Mouse (Mus musculus) urinary bladder, adult 2 months (tissue): ENCODE data around the gene 9030025P20Rik. TPM values are rescaled to one million over a fixed set of nuclear protein-coding genes. Genes with fewer than 3 reads are reported as not detected.
"Not testable (repeated sequence)": the region's sequence is repeated elsewhere in the genome, so short reads cannot be mapped to it uniquely, and the experiment has no call there.

Source experiments
- DNase-seq: peaks from one replicate; pipeline ENCODE4 v3.0.0; 2022; ENCODE audit warnings: low spot score
- polyA plus RNA-seq: library from polyadenylated mRNA; depleted of rRNA; stranded (reverse); fragments of >200 nt; gene quantifications from 2 replicates; pipeline ENCODE4 v1.2.3, GENCODE M21; 2012; rRNA removed

The 9030025P20Rik gene
- polyA plus RNA-seq: 16.5 and 23.8 TPM in 2 replicates

DNA sequence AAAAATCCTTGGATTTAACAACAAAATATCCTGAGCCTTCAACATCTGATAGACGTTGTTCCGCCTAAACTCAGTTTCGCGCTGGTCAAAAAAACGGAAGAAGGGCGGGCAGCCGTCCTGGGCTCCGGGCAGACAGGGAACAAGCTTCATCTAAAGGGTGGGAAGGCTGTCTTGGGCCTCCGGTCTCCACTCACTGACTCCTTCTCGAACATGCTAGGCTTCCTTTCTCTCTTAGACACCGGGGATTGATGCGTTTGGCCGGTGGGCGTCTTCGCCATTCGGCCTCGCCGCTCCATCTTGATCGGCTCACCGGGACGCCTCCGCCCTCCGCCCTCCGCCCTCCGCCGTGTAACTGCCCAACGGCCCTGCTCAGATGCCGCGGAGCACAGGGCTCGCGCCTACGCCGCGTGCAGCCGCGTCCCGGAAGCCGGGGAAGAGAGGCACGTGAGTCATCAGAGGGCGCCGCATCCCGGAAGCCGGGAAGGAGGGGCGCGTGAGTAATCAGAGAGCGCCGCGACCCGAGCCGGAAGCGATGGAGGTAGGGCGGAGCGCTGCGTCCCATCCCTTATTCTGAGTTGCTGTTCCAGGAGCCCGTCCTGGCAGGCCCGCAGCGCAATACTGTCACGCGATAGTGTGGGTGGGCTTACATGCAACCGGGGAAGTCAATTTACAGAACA, at the start of gene 9030025P20Rik, which contains the start of gene Gm3417:
9030025P20Rik (plus strand) TSS at position 107 of the 677 bp plus-strand sequence.
Gm3417 (minus strand) TSS at position 429 of the 677 bp plus-strand sequence.
- not testable (repeated sequence) for DNase-seq

DNA sequence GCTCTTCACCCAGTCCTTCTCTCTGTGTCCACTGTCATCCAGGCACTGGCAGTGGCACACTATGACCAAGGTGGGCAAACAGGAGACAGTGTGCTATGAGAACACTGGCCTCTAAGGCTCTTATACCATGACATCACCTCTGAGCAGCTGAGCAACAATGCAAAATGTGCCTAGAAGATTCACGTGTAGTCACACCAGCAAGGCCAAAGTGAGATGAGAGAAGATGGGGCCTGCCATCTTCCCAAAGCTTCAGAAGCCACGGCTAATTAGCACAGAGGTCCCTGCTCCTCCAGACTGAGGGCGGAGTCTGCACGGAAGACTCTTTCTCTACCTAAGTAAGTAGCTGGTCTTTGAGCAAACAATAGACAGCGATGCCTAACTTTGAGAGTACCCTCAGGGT, 49.6 kb upstream of the 9030025P20Rik start:
- DNase-seq: no peak

DNA sequence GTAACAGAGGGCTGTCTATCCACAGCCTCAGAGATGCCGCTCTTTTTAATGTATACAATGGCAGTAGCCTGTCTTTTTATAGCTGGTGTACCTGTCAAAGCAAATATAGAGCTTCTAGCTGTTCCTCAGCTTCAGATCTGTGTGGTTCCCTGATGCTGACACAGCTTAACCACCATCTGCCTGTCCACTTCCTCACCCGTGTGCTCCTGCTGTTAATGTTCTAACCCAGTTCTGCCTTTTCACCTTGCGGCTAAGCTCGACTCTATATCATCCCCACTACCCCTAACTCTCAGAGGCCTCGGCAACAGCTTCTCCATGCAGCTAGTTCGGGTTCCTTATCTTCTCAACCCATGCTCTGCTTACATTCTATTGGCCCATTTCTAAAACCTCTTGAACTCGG, 47.6 kb upstream of the 9030025P20Rik start:
- no peak for DNase-seq

DNA sequence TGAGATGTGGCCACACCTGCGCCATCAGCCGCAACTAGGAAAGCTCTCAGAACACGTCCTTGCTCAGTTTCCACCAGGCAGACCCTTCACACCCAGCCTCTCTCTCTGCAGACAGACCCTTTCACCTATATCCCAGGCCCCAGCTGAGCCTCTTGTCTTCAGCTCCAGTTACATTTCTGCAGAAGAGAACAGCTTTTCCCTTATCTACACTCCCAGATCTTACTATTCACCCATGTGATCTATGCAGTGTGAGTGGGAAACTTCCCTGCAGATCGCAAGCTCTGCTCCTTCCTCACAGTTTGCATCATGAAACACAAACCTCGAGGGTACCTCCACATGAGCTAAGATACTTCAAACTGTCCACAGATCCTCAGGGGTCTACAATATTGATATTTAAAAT, 46.8 kb upstream of the 9030025P20Rik start:
- DNase-seq: no peak

DNA sequence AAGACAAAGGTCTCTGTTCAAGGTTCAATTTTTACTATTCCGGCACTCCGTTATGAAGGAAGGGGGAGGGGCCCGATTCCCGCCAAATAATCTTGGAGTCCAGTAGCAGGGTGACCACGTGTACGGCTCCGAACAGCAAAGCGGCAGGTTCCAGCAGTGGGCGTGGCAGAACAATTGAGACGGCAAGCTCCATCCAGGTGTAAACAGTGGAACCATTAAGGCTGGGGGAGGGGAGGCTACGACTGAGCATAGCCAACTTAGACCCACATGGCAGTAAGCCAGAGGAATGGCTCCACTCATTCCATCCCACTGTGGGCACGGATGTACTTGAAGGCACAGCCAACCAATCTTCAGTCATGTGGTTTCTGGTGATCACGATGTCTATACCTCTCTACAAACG, 43.0 kb upstream of the 9030025P20Rik start:
- not testable (repeated sequence) for DNase-seq

DNA sequence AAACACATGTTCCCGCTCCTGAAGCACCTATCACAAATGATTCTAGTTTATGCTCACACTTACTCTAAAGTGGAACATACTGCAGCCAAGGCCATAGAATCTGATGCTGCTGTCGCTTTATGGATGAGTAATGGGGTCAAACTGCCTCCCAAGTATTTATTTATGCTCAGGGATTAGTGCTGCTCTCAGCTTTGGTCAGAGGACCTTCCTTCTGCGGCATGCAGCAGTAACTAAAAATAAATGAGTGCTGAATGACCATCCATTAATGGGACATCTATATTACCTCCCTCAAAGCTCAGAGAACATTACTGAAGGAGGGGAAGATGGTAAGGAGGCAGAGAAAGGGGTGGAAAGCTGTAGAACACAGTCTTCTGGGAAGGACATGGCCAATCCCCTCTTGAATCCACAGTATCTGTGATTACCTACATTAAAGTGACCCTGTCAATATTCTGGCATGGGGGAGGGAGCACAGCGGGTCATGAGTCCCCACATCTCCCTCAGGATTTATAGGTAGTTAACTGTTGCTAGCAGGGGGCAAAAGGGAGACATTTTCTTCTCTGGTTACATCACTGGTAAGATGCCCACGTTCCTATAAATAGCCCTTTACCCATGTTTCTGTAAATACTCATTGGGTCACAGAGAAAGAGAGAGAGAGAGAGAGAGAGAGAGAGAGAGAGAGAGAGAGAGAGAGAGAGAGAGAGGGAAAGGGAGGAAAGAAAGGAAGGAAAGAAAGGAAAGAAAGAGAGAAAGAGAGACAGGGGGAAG, 42.2 kb upstream of the 9030025P20Rik start:
- DNase-seq: no peak

DNA sequence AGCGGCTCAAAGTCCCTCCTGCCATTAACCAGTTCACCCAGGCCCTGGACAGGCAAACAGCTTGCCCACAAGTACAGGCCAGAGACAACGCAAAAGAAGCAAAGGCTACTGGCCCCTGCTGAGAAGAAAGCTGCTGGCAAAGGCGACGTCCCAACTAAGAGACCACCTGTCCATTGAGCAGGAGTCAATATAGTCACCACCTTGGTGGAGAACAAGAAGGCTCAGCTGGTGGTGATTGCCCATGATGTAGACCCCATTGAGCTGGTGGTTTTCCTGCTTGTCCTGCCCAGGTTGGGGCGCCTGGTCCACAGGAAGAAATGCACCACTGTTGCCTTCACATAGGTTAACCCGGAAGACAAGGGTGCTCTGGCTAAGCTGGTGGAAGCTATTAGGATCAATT, 36.1 kb upstream of the 9030025P20Rik start:
- DNase-seq: not testable (repeated sequence)

DNA sequence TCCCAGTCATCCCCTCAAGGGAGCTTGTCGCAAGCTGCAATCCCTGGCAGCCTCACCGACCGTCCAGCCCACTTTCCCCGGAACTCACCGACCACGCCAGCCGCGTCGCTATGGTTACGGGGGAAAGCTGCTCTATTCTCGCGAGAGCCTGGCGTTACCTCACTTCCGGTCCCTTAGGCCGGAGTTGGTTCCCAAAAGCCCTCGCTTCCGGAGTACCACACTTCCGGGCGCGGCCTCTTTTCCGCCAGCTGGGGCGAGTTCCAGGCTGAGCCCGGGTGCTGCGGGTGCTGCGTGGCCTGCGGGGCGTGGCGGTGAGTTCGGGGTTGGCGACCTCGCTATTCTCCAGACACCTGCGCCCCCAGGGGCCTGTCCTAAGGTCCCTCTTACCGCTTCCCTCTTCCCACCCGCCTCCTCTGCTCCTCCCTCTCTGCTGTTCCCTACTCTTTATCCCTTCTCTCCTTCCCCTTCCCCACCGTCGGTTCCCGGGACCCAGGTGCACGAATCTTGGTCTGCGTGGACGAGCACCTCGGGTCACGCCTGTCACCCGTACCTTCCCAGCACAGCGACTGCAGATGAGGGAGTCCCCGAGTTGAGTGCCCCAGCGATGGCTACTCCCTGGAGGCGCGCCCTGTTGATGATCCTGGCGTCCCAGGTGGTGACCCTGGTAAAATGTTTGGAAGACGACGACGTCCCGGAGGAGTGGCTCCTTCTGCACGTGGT, 35.1 kb upstream of the 9030025P20Rik start, which contains the start of the genes Wdr27 and 1600012H06Rik:
Wdr27 (minus strand) TSS at position 150 of the 720 bp plus-strand sequence.
1600012H06Rik (plus strand) TSS at position 176 of the 720 bp plus-strand sequence.
- DNase-seq: peak; percentile 97

DNA sequence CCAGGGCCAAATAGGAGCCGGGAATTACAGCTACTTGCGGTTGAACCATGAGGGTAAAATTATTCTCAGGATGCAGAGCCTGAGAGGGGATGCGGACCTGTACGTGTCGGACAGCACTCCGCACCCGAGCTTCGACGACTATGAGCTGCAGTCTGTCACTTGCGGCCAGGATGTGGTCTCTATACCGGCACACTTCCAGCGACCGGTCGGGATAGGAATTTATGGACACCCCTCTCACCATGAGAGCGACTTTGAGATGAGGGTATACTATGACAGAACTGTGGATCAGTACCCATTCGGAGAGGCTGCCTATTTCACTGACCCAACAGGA, 34.6 kb upstream of the 9030025P20Rik start:
- DNase-seq: no peak

DNA sequence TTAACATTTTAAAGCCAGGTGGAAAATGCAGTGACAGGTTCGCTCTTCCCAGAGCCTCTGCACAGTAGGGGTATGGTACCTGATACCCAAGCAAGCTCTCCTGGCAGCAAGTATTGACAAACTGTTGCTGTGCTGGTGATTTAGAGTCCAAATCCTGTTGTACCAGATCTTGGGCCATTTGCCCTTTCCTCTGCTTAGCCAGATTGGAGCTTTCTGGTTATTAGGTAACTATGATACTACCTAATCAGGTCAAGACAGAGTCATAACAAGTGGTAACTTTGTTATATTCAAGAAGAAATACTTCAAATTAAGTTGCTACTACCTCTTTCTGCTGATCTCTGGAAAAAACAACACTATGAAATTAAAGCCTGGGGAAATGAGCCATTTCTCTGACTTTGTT, 33.7 kb upstream of the 9030025P20Rik start:
- DNase-seq: no peak

DNA sequence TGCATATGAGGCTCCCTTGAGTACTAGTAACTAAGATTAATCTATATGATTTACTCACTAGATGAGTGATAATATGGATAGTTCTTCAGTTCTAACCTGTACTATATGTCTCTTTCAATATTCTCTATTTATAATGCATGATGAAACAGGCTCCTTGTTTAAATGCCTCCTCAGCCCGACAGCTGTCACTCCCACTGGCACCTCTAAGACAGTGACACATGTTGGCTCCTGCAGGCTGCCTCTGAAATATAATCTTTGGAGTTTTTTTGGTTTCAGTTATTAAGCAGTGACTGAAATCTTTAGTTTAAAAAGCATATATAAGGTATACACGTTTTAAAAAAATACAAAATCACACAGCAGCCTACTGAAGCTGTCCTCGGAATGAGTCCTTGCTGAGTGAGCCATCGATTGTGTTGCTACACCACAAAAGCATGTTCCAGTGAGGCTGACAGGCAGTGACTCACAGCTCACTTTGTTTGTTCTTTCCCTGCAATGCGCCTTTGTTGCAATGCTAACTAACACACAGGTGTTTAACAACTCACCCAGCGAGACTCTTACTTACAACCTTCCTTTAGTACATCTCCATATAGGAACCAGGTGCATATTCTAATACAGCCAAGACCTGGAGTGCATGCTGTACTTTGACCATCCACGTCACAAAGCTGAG, 29.0 kb upstream of the 9030025P20Rik start:
- DNase-seq: no peak

DNA sequence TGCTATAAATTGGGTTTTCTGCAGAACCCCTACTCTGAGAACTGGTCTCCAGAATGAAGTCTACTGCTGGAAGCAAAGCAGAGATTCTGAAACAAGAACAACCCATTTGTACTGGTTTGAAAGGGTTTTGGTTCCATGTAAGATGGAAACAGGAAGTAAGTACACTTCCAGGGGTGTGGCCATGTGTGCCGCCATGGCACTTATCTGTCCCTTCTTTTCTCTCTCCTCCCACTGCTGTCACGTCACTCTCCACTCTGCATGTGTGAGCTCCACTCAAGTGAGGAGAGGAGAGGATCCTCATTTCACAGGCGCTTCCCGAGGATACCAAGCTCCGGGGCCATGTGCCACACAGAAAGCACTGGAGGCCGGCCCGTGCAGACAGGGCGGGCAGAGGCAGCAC, 24.8 kb upstream of the 9030025P20Rik start:
- DNase-seq: no peak

DNA sequence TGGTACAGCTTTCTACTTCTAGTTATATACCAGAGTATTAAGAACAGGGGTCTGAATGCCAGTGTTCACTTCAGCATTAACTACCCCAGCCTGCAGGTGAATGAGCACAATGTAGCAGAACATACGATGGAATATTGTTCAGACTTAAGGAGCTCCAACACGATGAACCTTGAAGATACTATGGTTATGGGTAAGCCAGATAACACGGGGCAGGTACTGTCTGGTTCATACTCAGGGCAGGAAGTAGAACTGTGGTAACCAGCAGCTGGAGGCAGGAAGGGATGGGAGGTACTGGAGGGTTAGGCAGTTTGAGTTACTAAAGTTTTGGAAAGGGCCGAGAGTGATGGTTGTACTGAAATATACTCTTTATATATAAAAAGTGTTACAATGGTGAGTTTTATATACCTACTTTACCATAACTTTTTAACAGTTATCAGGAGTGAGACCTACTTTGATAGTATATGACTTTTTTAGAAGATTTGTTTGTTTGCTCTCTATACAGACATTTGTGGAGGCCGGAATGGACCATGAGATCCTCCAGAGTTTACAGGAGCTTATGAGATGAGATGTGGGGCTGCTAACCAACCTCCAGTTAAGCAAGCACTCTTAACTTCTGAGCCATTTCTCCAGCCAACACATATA, 19.5 kb upstream of the 9030025P20Rik start:
- no peak for DNase-seq

DNA sequence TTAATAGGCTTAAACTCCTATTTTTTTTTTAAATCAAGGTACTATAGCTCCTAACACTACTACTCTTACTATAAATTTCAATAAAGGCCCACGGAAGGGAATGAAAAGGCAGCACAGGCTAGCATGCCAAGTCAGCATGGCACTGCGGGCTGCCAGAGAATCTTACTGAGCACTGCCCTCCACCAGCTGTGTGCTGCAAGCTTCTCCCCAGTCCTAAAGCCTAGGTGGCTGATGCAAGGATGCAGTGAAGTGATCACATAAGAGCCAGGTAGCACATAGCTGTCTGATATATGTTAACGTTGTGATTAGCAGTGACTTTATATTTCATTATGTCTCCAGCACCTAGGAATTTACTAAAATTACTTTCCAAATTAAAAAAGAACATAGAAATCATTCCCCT, 18.3 kb upstream of the 9030025P20Rik start:
- no peak for DNase-seq

DNA sequence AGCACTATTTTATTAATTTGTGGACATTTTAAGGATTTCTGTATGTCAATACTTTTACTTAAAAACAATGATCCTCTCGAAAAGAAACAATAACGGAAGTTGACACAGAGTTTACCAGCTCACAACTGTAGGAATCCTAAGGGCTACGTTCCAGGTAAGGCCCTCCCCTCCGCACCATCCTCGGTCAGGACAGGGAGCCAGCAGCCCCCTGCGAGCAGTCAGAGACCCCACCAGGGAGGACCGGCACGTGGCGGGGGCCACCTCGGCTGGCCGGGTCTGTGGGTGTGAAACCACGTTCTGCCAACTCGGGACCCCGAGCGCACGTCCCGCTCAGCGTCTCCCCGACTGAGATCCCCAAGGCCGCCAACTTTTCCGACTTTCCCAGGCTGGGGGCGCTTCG, 17.7 kb upstream of the 9030025P20Rik start:
- peak; percentile 40 for DNase-seq

DNA sequence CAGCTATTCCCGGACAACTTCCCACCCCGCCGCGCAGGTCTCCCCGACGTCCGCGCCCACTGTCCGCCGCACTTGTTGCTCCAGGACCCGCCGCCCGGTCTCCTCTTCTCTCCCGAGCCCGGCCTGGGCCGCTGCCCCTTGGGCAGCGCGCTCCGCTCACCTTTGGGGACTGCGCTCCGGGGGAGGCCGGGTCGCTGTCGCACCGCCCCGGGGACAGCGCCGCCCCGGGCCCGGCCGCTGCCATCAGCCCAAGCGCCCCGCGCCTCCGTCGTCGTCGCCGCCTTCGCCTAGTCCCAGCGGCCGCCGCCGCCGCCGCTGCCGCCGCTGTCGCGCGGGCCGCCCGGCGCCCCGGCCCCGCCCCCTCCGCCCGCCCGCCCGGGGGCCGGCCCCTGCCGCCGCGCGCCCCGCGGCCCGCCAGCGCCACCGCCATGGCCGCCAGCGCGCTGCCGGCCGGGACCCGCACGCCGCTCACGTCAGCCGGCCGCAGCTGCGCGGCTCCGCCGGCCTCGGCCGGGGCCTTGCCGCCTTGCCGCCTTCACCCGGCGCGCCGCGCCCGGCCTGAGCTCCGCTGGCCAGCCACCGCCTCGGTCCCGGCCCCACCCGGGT, 17.2 kb upstream of the 9030025P20Rik start, which contains the start of gene Phf10:
Phf10 (minus strand) TSS at position 323 of the 606 bp plus-strand sequence.
- DNase-seq: peak; percentile 61

DNA sequence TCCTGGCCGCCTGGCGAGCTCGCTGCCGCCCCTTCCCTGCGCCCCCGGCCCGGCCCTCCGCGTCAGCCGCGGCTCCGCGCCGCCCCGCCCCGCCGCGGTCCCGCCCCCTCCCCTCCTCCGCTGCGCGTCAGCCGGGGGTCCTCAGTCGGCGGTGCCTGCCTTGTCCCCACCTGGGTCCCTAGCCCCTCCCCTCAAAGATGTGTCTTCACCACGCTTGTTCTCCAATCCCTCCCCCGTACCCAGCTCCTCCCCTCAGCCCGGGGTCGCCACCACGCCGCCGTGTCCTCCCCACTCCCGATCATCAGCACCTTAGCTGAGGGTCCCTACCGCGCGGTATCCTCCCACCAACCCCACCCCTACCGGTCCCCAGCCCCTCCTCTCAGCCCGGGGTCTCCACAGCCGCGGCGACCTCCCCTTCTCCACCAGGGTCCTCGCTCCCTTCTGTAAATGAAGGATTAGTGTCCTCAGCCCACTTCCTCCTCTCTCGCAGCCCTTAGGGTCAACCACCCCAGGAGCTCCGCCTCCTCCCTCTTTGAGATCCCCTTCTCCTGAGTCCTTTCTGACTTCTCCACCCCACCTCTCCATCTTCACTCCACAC, 16.6 kb upstream of the 9030025P20Rik start:
- DNase-seq: not testable (repeated sequence)

DNA sequence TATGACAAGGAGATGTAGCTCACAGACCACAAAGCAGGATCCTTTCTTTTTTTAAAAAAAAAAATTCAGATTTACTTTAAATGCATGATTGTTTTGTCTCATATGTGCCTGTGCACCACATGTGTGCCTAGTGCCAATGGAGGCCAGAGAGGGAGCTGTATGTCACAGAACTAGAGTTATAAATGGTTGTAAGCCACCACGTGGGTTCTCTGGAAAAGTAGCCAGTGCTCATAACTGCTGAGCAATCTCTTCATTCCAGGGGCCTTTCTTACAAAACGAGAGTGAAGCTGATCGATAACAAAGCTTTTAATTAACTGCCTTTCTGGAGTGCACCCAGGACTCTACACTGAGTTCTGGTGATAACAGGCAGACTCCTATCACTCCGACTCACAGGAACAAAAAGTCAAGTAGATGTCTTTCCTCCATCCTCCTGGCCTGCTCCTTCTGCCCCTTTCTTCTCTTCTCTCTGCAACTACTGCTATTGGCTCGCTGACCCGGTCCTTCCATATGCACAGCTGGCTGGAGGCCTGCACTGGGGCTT, 9.8 kb upstream of the 9030025P20Rik start:
- DNase-seq: not testable (repeated sequence)

DNA sequence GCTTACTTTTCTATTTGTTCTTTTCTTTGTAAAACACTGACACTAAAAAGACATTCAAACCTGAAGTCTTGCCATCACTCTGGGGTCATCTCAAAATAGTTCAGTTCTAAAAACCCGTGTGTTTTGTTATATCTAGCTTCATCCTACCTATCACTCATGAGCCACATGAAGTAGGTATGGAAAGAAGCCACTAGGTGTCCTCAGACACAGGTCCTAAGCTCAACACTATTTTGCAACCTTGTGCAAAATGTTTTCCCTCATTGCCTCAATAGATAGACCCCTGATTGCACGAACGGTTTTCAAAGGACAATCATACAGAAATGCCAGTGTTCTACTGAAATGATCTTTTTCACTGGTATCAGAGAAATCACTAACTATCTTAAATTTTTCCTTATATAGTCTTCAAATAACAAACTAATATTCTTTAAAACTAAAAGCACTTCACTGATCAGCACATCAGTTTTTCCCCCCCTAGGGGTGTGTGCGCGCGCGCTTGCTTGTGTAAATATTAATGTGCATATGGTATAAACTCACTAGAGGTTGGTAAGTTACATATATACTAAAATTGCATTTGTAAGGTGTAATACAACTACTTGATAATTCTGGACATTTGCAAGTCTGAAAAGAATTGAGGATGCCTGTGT, 428 bp upstream of the 9030025P20Rik start:
- DNase-seq: not testable (repeated sequence)
